Mouse (Mus musculus): ENCODE measurements around the gene Dcun1d2.

Dcun1d2 gene

DNA sequence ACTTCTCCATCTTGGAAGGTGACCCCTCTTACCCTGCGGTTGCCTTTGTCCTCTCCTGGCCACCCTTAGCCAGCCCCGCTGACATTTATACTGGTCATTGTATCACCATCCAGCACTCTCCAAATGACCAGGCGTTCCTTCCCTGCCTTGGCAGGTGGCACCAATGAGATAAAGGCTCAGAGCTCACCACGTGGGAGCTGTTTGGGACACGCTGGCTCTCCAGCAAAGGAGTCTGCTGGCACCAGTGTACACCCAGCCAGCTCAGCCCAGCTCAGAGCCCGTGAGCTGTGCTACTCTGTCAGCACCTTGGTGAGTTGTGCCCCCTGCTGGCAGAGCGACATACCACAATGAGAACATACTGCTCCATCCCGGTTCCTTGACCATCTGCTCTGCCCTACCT is 33.9 kb downstream of the Dcun1d2 start, which contains the start of gene Adprhl1:
TSS of gene Adprhl1 (minus strand) at position 144 of the 400 bp plus-strand sequence.
- DNase-seq (ENCODE audit: low spot score in 2 of 2): peak; percentile 26 to 62

DNA sequence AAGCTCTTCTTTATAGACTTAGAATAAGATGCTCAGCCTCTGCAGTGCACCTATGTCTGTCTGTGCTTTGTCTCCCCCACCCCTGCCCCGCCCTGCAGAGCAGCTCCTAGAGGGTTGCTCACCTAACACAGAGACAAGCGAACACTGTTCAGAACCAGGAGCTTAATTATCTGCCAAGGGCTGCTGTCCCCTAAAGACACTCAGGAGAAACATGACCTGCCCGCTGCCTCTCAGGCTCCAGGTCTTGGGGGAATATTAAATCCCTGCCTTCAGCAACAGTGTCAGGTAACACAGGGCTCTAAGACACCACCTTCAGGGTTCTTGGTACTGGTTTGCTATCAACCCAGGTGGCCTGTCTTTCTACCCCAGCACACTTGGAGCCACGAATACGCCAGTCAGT is 34.5 kb downstream of the Dcun1d2 start:
- DNase-seq (ENCODE audit: low spot score in 2 of 2): no peak

DNA sequence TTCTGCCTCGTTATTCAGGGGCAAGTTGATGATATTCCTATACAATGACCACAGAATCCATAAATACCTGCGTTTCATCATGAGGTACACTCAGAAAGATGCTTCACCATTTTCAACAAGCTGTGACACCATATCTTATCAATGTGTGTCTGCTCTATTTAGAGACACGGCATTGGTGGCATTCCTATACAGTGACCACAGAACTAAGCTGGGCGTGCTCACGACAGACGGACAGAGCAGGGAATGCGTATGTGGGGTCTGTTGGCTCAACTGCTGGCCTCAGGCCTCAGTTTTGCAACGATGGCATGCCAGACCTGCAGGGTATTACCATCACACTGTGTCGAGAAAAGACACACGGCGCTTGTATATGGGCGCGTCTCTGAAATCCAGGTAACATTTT is 35.1 kb downstream of the Dcun1d2 start:
- no peak for DNase-seq (ENCODE audit: low spot score in 2 of 2)

DNA sequence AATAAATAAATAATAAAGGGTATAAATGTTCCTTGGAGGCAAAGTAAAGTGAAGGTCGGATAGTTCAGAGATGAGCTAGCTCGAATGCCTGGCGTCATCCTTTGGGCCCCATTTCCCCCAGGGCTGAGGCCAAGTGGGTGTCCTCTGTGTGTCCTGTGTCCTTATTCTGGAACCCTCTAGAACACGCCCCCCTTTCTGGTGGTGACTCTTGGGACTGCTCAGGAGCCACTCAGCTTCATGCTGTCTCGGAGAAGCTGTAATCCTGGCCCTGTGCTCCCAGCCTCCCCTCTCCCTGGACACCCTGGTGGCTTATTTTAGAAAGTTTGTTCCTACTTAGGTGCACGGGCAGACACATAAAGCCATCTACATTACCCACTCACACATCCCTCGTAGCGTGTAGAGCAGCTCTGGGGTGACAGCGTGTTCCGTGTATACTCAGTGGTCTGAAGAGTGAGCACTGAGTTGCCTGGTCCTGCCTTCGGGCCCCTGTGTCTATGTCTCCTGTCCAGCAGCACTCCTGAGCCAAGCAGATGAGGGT is 43.5 kb downstream of the Dcun1d2 start:
- no peak for DNase-seq (ENCODE audit: low spot score in 2 of 2)

GRCm38 (mm10) chr8:13242985-13243870 is 44.7 kb downstream of the Dcun1d2 start:
- no peak for DNase-seq (ENCODE audit: low spot score in 2 of 2)

DNA sequence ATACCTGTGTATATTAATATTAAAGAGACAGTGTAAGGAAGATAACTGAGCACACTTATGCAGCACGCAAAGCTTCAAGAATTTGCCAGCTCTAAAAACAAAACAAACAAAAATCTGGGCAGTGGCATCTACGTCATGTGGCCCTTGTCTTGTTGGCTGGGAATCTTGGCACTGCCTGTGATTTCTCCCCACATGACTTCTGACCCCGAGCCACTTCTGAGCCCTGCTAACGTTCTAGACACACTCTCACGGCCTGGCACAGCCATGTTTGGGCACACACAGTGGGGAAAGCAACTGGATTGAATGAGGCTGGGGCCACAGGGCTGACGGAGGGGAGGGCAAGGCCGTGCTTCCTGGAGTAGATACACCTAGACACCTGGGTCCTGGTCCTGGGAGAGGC is 47.2 kb downstream of the Dcun1d2 start:
- peak in 1 of 2 experiments; percentile 42 for DNase-seq (ENCODE audit: low spot score in 2 of 2)

- no peak for DNase-seq (ENCODE audit: low spot score in 2 of 2)
Observed at GRCm38 (mm10) chr8:13240055-13240454, 47.9 kb downstream of the Dcun1d2 start.

DNA sequence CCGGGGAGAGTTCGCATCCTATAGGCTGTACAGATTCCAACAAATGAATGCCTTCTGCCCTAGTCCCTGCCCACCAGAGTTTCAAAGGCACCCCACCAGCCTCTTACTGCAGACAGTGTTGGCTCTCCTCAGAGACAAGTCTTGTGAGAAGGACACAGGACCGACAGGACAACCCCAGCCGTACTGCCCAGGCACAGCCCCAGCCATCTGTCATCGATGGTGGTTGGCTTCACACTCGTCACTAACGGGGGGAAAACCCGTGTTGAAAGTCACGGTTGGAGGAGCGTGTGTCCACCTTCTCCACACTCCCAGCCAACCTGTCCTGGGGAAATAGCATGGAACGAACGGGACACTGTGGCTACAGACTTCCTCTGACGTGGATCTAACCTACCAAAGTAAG is 53.1 kb downstream of the Dcun1d2 start:
- DNase-seq (ENCODE audit: low spot score in 2 of 2): no peak

- no peak for DNase-seq (ENCODE audit: low spot score in 2 of 2)
Observed at GRCm38 (mm10) chr8:13230471-13230870, 57.5 kb downstream of the Dcun1d2 start.

- DNase-seq (ENCODE audit: low spot score in 2 of 2): no peak
Observed at GRCm38 (mm10) chr8:13229802-13230201, 58.1 kb downstream of the Dcun1d2 start.

DNA sequence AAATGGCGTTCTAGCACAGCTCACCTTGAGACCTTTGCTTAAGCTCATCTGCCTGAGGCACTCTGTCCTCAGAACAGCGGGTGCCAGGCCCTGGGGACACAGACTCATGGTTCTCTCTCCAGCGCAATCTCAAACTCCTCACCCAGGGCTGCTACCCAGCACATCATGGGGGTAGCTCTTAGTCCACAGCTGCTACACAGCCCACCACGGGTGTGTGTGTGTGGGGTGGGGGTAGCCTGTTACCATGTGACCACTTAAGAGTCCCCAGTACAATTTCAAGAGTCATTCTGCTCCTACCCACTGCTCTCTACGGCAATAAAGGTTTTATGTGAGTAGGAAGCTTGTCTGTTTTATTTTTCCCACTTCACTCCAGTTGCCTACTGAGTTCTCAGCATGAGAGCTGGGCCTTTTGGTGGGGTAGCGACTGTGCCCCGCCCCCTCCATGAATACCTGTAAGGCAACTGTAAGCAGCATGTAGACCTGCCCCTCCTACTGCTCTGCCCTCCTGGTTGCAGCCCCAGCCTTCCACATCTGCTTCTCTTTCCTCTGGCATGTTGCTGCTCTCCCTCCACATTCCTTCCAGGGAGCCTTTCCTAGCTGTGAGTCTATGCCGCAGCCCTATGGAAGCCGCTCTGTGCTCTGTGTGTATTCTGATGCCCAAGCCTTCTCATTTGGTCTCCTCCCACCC is 58.9 kb downstream of the Dcun1d2 start:
- DNase-seq (ENCODE audit: low spot score in 2 of 2): no peak

- no peak for DNase-seq (ENCODE audit: low spot score in 2 of 2)
Observed at GRCm38 (mm10) chr8:13227184-13227583, 60.7 kb downstream of the Dcun1d2 start.

GRCm38 (mm10) chr8:13226288-13226687 is 61.6 kb downstream of the Dcun1d2 start:
- DNase-seq (ENCODE audit: low spot score in 2 of 2): no peak

- DNase-seq (ENCODE audit: low spot score in 2 of 2): no peak
Observed at GRCm38 (mm10) chr8:13224426-13224825, 63.5 kb downstream of the Dcun1d2 start.

DNA sequence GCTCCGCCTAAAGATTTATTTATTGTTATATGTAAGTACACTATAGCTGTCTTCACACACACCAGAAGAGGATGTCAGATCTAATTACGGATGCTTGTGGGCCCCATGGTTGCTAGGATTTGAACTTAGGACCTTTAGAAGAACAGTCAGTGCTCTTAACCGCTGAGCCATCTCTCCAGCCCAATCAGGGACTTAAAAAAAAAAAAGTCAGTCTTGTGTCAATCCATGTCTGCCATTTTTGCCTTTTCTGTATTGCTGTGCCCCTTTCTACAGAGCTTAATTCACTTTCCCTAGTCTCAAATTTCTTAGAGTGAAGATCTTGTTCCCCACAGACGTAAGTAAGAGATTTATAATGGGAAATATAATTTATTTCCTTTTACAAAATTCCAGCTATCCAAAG is 69.5 kb downstream of the Dcun1d2 start:
- DNase-seq (ENCODE audit: low spot score in 2 of 2): no peak

DNA sequence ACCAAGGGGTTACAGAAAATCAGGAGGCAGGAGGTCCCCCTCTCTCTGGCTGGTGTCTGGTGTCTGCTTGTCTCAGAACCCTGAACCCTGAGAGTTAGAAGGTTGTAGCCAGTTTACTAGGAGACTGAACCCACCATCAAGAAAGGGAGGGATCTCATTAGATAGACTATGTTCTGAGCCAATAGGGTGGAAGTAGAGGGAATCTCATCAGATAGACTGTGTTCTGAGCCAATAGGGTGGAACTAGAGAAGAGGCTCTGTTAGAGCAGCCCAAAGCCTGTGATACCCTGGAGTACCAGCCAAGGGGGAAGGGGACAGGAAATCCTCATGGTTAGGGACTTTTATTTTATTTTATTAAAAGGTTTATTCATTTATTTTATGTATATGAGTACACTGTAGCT is 69.9 kb downstream of the Dcun1d2 start:
- DNase-seq (ENCODE audit: low spot score in 2 of 2): no peak

DNA sequence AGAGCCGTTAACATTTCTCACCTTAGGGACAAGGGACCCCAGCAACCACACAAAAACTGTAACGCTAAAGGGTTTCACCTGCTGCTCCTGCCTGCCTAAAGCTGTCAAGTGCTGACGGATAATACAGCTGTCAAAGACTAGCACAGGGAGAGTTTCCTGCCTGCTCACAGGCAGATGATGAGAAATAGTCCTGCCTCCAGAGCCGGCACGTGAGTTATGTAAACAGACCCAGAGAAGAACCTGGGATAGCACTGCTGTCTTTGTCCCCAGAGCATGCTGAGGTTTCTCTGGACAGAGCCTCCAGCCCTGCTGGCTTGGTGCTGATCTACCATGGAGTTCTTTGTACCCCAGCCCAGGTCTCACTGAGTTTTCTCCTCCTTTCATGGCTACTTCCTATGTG is 70.8 kb downstream of the Dcun1d2 start:
- no peak for DNase-seq (ENCODE audit: low spot score in 2 of 2)

DNA sequence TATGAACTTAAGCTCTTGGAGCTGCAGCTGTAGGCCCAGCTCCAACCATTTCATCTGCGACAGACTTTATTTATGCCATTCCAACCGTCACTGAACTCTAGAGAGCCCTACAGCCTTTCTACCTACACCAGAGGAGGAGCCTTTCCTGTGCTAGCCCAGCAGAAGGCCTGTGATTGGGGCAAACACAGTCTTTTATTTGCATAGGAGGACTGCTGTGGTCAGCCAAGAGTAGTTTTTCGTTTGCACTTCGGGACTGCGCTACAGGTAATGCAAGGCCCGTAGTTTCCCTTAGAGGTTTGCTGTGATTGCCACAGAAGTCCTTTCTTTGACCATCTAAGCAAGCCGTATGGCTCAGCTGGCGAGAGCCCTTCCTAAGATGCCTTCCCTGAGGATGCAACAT is 71.5 kb downstream of the Dcun1d2 start:
- DNase-seq (ENCODE audit: low spot score in 2 of 2): no peak

DNA sequence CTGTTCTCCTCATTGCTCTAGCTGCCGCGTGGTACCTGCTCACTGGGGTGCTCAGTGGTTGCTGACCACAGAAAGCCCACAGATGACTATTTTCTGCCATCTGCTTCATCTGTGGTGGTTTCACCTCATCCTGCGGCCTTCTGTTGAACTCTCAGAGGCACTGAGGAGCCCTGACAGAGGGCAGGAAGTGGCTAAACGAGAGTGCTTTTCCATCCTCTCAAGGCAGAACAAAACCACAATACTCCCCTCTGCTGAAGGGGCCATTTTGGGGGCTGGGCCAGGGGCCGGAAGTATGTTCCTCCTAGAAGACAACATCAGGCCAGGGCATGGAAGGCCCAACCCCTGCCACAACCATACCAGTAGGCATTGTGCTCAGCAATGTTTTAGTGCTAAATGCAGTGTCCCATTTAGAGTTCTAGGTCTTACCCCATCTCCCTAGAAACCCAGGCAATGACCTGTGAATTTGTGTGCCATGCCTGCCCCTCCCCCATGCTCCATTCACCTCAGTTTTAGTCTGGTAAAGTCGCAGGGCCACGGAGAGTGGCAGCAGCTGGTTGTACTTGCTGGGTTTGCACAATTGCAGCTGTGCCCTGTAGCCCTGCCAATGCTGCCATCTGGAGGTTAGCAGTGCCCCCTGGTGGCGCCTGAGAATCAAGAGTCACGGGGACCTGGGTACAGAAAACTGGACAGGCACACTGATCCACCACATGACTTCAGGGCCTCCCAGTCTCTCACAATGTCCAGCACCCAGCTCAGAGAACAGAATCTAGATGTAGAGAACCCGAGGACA is 74.3 kb downstream of the Dcun1d2 start:
- DNase-seq (ENCODE audit: low spot score in 2 of 2): peak; percentile 85 to 90

DNA sequence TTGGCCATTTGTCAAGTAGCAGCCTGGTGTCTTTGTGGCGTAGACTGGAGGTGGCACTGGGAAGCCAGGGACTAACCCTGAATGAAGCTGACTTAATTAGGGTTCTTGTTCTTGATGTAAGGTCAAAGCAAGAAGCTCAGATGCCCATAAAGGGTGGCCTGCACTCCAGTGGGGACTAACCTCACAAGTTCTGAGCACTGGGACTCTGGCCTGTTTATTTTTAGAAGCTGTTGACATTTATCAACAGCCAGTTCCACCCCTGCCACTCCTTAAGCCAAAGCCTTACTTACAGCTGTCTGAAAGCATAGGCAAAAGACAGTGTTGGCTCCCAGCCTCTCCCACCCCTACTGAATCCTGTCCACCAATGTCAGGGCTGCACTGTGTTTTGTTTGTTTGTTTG is 78.2 kb downstream of the Dcun1d2 start:
- DNase-seq (ENCODE audit: low spot score in 2 of 2): no peak

GRCm38 (mm10) chr8:13208627-13209355 is 79.1 kb downstream of the Dcun1d2 start:
- peak in 1 of 2 experiments; percentile 52 for DNase-seq (ENCODE audit: low spot score in 2 of 2)

All from urinary bladder, postnatal 36 days (tissue).